Mouse (Mus musculus) liver, adult 2 months (tissue): Measurements from ENCODE around the gene Grk4. TPM values are rescaled to one million over a fixed set of nuclear protein-coding genes. Genes with fewer than 3 reads are reported as not detected.

Experiments
- DNase-seq: peaks from one replicate; pipeline ENCODE4 v3.0.0-alpha.2; 2011; ENCODE audit warnings: low read depth, low spot score; ENCODE audit errors: extremely low read depth
- H3K27ac ChIP-seq: fragments of 200-500 bp; replicated peaks from 2 replicates; pipeline ENCODE4 v1.5.1; 2012; ENCODE audit warnings: low read depth, mild to moderate bottlenecking, control low read depth, inconsistent platforms, low read length; ENCODE audit not compliant: insufficient read depth
- H3K27me3 ChIP-seq: fragments of 200-500 bp; 2 replicates; pipeline ENCODE4 v1.6.1; 2012; ENCODE audit warnings: mild to moderate bottlenecking, moderate library complexity, low read length, inconsistent platforms; ENCODE audit not compliant: control insufficient read depth, insufficient read depth
- H3K36me3 ChIP-seq: fragments of 200-500 bp; 2 replicates; pipeline ENCODE4 v1.6.1; 2012; ENCODE audit warnings: low read length, inconsistent platforms; ENCODE audit not compliant: control insufficient read depth, insufficient read depth
- H3K4me1 ChIP-seq: fragments of 200-500 bp; 2 replicates; pipeline ENCODE4 v1.6.1; 2011; ENCODE audit warnings: low read length; ENCODE audit not compliant: control insufficient read depth, insufficient read depth
- H3K4me3 ChIP-seq: fragments of 200-500 bp; 2 replicates; pipeline ENCODE4 v1.5.1; 2011; ENCODE audit warnings: low read depth, mild to moderate bottlenecking, control low read depth, low read length, moderate library complexity; ENCODE audit not compliant: insufficient read depth
- H3K79me2 ChIP-seq: fragments of 200-500 bp; 2 replicates; pipeline ENCODE4 v1.6.1; 2012; ENCODE audit warnings: inconsistent platforms, mild to moderate bottlenecking, low read length, moderate library complexity; ENCODE audit not compliant: control insufficient read depth, insufficient read depth
- H3K9ac ChIP-seq: fragments of 200-500 bp; 2 replicates; pipeline ENCODE4 v1.6.1; 2012; ENCODE audit warnings: low read depth, mild to moderate bottlenecking, control low read depth, inconsistent platforms, low read length
- CTCF ChIP-seq: fragments of 200-500 bp; IDR thresholded peaks from 2 replicates; pipeline ENCODE4 v1.5.1; 2011; ENCODE audit warnings: low read depth, low read length, control low read depth
- POLR2A ChIP-seq: fragments of 200-500 bp; IDR thresholded peaks from 2 replicates; pipeline ENCODE4 v1.6.1; 2011; ENCODE audit warnings: low read length, control low read depth; ENCODE audit not compliant: insufficient read depth; ENCODE audit errors: extremely low read depth
- WGBS: fragments of 180-500 bp; shearing (Covaris S2); methylation state at CpG from one replicate; pipeline ENCODE4 v1.1.7; 2018; 5-methylcytosine and 5-hydroxymethylcytosine counted together
- polyA plus RNA-seq: library from polyadenylated mRNA; depleted of rRNA; stranded (reverse); fragments of >200 nt; gene quantifications from 2 replicates; pipeline ENCODE4 v1.2.3, GENCODE M21; 2012
- total RNA-seq: library from RNA; depleted of rRNA; stranded (reverse); fragments of >200 nt; gene quantifications from 2 replicates; pipeline ENCODE4 v1.2.3, GENCODE M21; 2014

The Grk4 gene
- total and polyA plus RNA-seq, 2 experiments, result 0.46 to 0.65 TPM

- H3K4me1 ChIP-seq, result peaks cover 5% of the 10 kb centered on the region
- no peaks in the 10 kb centered on the region for H3K27me3 ChIP-seq
- TF ChIP-seq CTCF, result no peak
- no peak for TF ChIP-seq POLR2A
- H3K9ac ChIP-seq, result no peak overlapping the region
- peaks cover 56% of the 10 kb centered on the region for H3K36me3 ChIP-seq
- peaks cover 3% of the 10 kb centered on the region; the same call in 1 of the 2 replicates for H3K79me2 ChIP-seq
- no peak overlapping the region for H3K4me3 ChIP-seq
- DNase-seq, result no peak
- no peak overlapping the region for H3K27ac ChIP-seq
- WGBS, result 85% methylated on average over 9 of the region's 9 CpGs
These were observed 5.3 kb upstream of the Grk4 start for GRCm38 (mm10) chr5:34654881-34655280.

- WGBS, result 90% methylated on average over 8 of the region's 8 CpGs
- no peaks in the 10 kb centered on the region for H3K27me3 ChIP-seq
- TF ChIP-seq CTCF, result no peak
- no peak for TF ChIP-seq POLR2A
- H3K27ac ChIP-seq, result no peak overlapping the region
- DNase-seq, result no peak
- peaks cover 33% of the 10 kb centered on the region for H3K36me3 ChIP-seq
- H3K79me2 ChIP-seq, result peaks cover 3% of the 10 kb centered on the region; the same call in 1 of the 2 replicates
- H3K4me3 ChIP-seq, result no peak overlapping the region
- peaks cover 5% of the 10 kb centered on the region for H3K4me1 ChIP-seq
- no peak overlapping the region for H3K9ac ChIP-seq
These were observed 2.6 kb upstream of the Grk4 start for GRCm38 (mm10) chr5:34657556-34657955.

DNA sequence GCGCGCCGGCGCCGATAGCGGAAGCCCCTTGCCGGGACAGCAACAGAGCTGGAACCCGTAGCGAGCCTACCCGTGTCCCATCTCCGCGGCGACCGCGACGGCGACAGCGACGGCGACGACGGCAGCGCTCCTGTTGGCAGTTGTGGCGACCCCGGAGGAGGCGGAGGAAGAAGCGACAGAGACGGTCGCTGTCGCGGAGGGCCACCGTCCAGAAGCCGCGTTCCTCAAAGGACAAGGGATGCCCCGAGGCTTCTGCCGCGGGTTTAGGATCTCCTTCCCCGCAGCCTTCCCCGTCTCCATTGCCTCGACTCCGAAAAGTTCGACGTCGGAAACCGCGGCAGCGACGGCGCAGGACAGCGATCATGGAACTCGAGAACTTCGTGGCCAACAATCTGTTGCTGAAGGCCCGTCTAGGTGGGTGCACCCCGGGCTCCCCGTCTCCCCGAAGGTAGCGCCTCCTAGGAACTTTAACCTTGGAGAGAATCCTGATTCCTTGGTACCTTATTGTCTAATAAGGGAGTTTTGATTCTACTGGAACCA, 482 bp downstream of the Grk4 start:
- Histone ChIP-seq H3K4me1 (peaks cover 5% of the 10 kb centered on the region), H3K79me2 (peaks cover 3% of the 10 kb centered on the region; the same call in 1 of the 2 replicates), H3K4me3 (peak overlapping the region; percentile 64), H3K9ac (peak overlapping the region; percentile 71), H3K36me3 (peaks cover 13% of the 10 kb centered on the region), H3K27me3 (no peaks in the 10 kb centered on the region), H3K27ac (peak overlapping the region; percentile 37)
- under 1% methylated on average over 57 of the region's 57 CpGs for WGBS
- DNase-seq, result peak; percentile 28
- no peak for TF ChIP-seq POLR2A

GRCm38 (mm10) chr5:34661909-34662308, 1.7 kb downstream of the Grk4 start:
- DNase-seq, result no peak
- H3K27me3 ChIP-seq, result no peaks in the 10 kb centered on the region
- no peak overlapping the region for H3K27ac ChIP-seq
- peaks cover 3% of the 10 kb centered on the region; the same call in 1 of the 2 replicates for H3K79me2 ChIP-seq
- H3K4me1 ChIP-seq, result peaks cover 5% of the 10 kb centered on the region
- H3K9ac ChIP-seq, result no peak overlapping the region
- TF ChIP-seq CTCF, result no peak
- TF ChIP-seq POLR2A, result no peak
- WGBS, result 55% methylated on average over 4 of the region's 4 CpGs
- H3K36me3 ChIP-seq, result peaks cover 5% of the 10 kb centered on the region; the same call in 1 of the 2 replicates
- H3K4me3 ChIP-seq, result no peak overlapping the region

DNA sequence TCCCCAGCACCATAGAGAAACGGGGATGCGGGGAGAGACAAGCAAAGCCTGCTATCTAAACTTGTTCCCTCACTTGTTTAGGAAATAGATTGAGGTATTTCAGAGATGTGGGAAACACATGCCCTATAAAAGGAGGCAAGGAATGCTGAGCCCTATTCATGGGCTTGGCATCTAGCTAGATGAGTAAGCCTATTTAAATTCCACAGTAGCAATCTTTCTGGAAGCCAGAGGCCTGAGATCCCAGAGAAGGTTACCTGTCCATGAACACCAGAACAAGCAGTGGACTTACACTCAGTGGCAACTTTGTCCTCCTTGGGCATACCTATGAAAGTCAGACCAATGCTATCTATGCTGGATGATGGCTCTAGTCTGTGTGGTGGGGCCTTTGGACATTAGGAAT, 3.1 kb downstream of the Grk4 start:
- 97% methylated on average over 2 of the region's 2 CpGs for WGBS
- H3K9ac ChIP-seq, result no peak overlapping the region
- TF ChIP-seq CTCF, result no peak
- TF ChIP-seq POLR2A, result no peak
- no peak overlapping the region for H3K4me3 ChIP-seq
- H3K79me2 ChIP-seq, result peaks cover 3% of the 10 kb centered on the region; the same call in 1 of the 2 replicates
- peaks cover 5% of the 10 kb centered on the region for H3K4me1 ChIP-seq
- no peak overlapping the region for H3K27ac ChIP-seq
- DNase-seq, result no peak
- H3K36me3 ChIP-seq, result peaks cover 2% of the 10 kb centered on the region; the same call in 1 of the 2 replicates
- H3K27me3 ChIP-seq, result no peaks in the 10 kb centered on the region

DNA sequence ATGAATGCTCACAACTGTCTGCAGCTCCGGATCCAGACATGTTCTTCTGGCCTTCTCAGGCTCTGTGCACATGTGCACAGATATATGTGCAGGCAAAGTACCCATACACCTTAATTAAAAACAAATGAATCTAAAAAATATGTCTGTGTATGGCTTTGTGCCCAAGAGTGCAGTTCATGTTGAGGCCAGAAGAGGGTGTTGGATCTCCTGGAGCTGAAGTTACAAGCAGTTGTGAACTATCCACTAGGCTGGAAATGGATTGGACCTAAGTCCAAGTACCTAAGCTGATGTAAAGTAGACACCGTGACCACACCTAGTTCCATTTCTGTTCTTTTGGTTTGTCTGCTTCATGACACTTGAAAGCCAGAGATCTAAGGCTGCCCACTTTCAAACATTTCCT, 9.3 kb downstream of the Grk4 start:
- DNase-seq, result peak; percentile 29
- no peak; the same call in 1 of the 2 replicates for TF ChIP-seq CTCF
- no peaks in the 10 kb centered on the region for H3K27me3 ChIP-seq
- H3K4me3 ChIP-seq, result no peak overlapping the region
- no peak overlapping the region for H3K27ac ChIP-seq
- H3K36me3 ChIP-seq, result peaks cover 8% of the 10 kb centered on the region
- no peaks in the 10 kb centered on the region for H3K79me2 ChIP-seq
- H3K4me1 ChIP-seq, result no peaks in the 10 kb centered on the region
- no peak overlapping the region for H3K9ac ChIP-seq
- WGBS, result 87% methylated on average over 2 of the region's 2 CpGs
